ENCODE assay signal across 1 mouse cellular context in the genomic region with DNA sequence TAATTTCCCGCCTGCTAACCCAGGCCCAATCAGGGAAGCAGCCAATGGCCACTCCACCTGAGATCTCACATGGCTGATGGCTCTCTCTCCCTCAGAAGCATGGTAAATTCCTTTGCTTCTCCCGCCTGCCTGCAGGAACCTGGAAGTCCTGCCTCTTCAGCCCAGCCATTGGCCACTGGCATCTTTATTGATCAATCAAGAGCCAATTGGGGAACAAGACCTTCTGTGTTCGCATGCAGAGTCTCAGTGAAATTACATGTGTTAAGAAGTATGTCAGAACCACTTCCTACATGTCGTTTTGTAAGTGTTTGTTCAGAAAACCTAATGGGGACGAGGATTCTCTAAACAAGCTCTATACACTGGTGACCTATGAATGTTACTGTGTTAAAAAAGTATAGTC.
A peak's percentile ranks its signal among the peaks of the same experiment; 100 is the strongest.
TF ChIP-seq lines count a peak whose summit lies in the region.

No protein-coding gene starts in this region.

TF ChIP-seq in CH12.LX, 34 proteins besides CTCF, POLR2A, EP300 and RAD21 (continued from another document):
- TF ChIP-seq MYC (IDR thresholded peaks at IDR 0.05; ENCODE audit: low read depth, low read length) = peak; percentile 93
- no peak for TF ChIP-seq POLR2AphosphoS2 (IDR thresholded peaks at IDR 0.05; ENCODE audit: low read depth, low read length)
- TF ChIP-seq RCOR1 (conservative IDR thresholded peaks at IDR 0.05; ENCODE audit: low read depth, low read length) = no peak
- 0 out of 2 replicates have a peak, but pooled peaks have one; percentile 26 for TF ChIP-seq NRF1 (IDR thresholded peaks at IDR 0.05; ENCODE audit: low read depth, low read length)
- TF ChIP-seq CHD2 (IDR thresholded peaks at IDR 0.05; ENCODE audit: low read length) = peak; percentile 80
- no peak for TF ChIP-seq JUND (conservative IDR thresholded peaks at IDR 0.05; ENCODE audit: low read depth, low read length)
- TF ChIP-seq CHD1 (IDR thresholded peaks at IDR 0.05; ENCODE audit: low read depth, low read length) = no peak
- TF ChIP-seq USF1 (IDR thresholded peaks at IDR 0.05; ENCODE audit: low read depth, low read length) = no peak
- no peak for TF ChIP-seq MAZ (IDR thresholded peaks at IDR 0.05; ENCODE audit: low read depth, low read length)
- TF ChIP-seq PAX5 (IDR thresholded peaks at IDR 0.05; ENCODE audit: low read length) = no peak
- peak; percentile 66 for TF ChIP-seq HCFC1 (IDR thresholded peaks at IDR 0.05; ENCODE audit: low read depth, low read length)
- peak; percentile 95 for TF ChIP-seq MXI1 (IDR thresholded peaks at IDR 0.05; ENCODE audit: low read depth, low read length)
- TF ChIP-seq MAX (IDR thresholded peaks at IDR 0.05; ENCODE audit: low read length) = peak; percentile 95
- TF ChIP-seq USF2 (conservative IDR thresholded peaks at IDR 0.05; ENCODE audit: low read depth, low read length) = no peak
